Mouse (Mus musculus) bone marrow macrophage, adult 2 months (primary cell): ENCODE data around the gene Sf3b5.

Experiments
- CTCF ChIP-seq: IDR thresholded peaks from 2 replicates; pipeline ENCODE4 v1.5.1; 2012; ENCODE audit warnings: low read depth, mild to moderate bottlenecking, low read length, moderate library complexity
- POLR2A ChIP-seq: IDR thresholded peaks from 2 replicates; pipeline ENCODE4 v1.6.1; 2012; ENCODE audit warnings: mild to moderate bottlenecking, low read depth, low read length, borderline replicate concordance

DNA sequence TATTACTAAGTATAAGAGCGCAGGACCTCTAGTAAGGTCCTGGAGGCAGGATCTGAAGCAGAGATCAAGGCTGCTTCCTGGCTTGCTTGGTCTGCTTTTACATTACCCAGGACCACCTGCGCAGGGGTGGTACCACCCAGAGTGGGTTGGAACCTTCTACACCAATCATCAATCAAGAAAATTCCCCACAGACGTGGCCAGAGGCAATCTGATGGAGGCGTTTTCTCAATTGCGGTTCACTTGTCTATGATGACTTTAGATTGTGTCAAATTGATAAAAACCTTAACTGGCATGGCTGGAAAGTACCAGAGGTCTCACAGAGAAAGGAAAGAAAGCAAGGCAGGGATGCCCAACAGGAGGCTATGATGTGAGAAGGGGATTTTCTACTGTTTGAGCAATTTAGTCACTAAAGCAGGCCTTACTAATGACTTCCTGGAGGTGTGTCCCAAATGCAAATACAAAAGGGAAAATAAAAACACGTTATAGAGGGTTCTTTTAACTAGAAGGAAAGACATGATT lies 51.8 kb downstream of the Sf3b5 start:
- TF ChIP-seq CTCF (no peak), POLR2A (no peak)
